Comparison of ENCODE assay signal across 21 mouse cellular contexts in genomic region chr3:54177296-54177695, GRCm38 (mm10). TPM values are rescaled to one million over a fixed set of nuclear protein-coding genes. Genes with fewer than 3 reads are reported as not detected.
DNase-seq lines count a peak whose midpoint lies in the region; ATAC-seq and TF ChIP-seq lines count a peak whose summit lies in the region.
"Had no signal": no experiment of that assay in that cellular context is flagged by ENCODE, and none has a peak within 500 bp of the region (broad histone marks: within the 10 kb centered on the region; RNA-seq: fewer than 3 reads in every experiment).

No protein-coding gene starts in this region.

- DNase-seq in adrenal gland, postnatal 36 days = peak; percentile 5 to 23
- no peak for DNase-seq in adrenal gland, adult 18-20 months (ENCODE audit: low spot score in 2 of 2)
- peak; percentile 34 for DNase-seq in kidney, postnatal 10 days
- no peak for DNase-seq in kidney, adult 9 months
- DNase-seq in midbrain, postnatal 0 days (ENCODE audit: low spot score) = peak; percentile 47
- DNase-seq in mesoderm, embryonic 11.5 days (ENCODE audit: low read depth, low spot score) = peak; percentile 35
- DNase-seq: cerebellum, adult 9-10 months; thymus, postnatal 36 days had no signal

- H3K4me1 ChIP-seq in midbrain, postnatal 0 days (ENCODE audit: insufficient read depth, low read length) = no peaks in the 10 kb centered on the region
- no peaks in the 10 kb centered on the region for H3K4me1 ChIP-seq in midbrain, embryonic 13.5 days (replicated peaks)
- H3K4me1 ChIP-seq: forebrain, embryonic 15.5 days; heart, embryonic 12.5 days; hindbrain, embryonic 15.5 days; liver, embryonic 12.5 days; neural tube, embryonic 13.5 days had no signal

- H3K9me3 ChIP-seq in midbrain, postnatal 0 days (ENCODE audit: low read length) = 0 out of 2 replicates have a peak, but pooled peaks cover 3% of the 10 kb centered on the region
- no peaks in the 10 kb centered on the region for H3K9me3 ChIP-seq in midbrain, embryonic 13.5 days
- H3K9me3 ChIP-seq: forebrain, embryonic 15.5 days; hindbrain, embryonic 15.5 days; liver, embryonic 12.5 days had no signal

- no peak overlapping the region for H3K4me2 ChIP-seq in midbrain, postnatal 0 days (ENCODE audit: low read depth, low read length, poor library complexity, severe bottlenecking)
- H3K4me2 ChIP-seq in midbrain, embryonic 13.5 days (replicated peaks) = no peak overlapping the region
- H3K4me2 ChIP-seq: forebrain, embryonic 15.5 days; heart, embryonic 12.5 days; hindbrain, embryonic 15.5 days; liver, embryonic 12.5 days; neural tube, embryonic 13.5 days had no signal

- no peak overlapping the region for H3K9ac ChIP-seq in midbrain, postnatal 0 days (replicated peaks; ENCODE audit: low read length, poor library complexity, severe bottlenecking)
- no peak overlapping the region for H3K9ac ChIP-seq in midbrain, embryonic 13.5 days (replicated peaks)
- H3K9ac ChIP-seq: forebrain, embryonic 15.5 days; heart, embryonic 12.5 days; hindbrain, embryonic 15.5 days; liver, embryonic 12.5 days; neural tube, embryonic 13.5 days had no signal

- H3K36me3 ChIP-seq in midbrain, postnatal 0 days (ENCODE audit: insufficient read depth, low read length) = no peaks in the 10 kb centered on the region
- no peaks in the 10 kb centered on the region for H3K36me3 ChIP-seq in midbrain, embryonic 13.5 days
- H3K36me3 ChIP-seq: forebrain, embryonic 15.5 days; heart, embryonic 12.5 days; hindbrain, embryonic 15.5 days; liver, embryonic 12.5 days; neural tube, embryonic 13.5 days had no signal

- 100% methylated on average over 1 of the region's 1 CpGs for WGBS in midbrain, postnatal 0 days
- 95% methylated on average over 1 of the region's 1 CpGs for WGBS in midbrain, embryonic 13.5 days

- no peak overlapping the region for H3K4me3 ChIP-seq in midbrain, postnatal 0 days (ENCODE audit: low read depth, low read length)
- no peak overlapping the region for H3K4me3 ChIP-seq in midbrain, embryonic 13.5 days (replicated peaks)
- H3K4me3 ChIP-seq: erythroblast, embryonic 14.5 days; forebrain, embryonic 15.5 days; heart, embryonic 12.5 days; hindbrain, embryonic 15.5 days; liver, embryonic 12.5 days; neural tube, embryonic 13.5 days had no signal

- no peaks in the 10 kb centered on the region for H3K27me3 ChIP-seq in midbrain, postnatal 0 days (ENCODE audit: insufficient read depth, low read length)
- no peaks in the 10 kb centered on the region for H3K27me3 ChIP-seq in midbrain, embryonic 13.5 days
- H3K27me3 ChIP-seq: forebrain, embryonic 15.5 days; heart, embryonic 12.5 days; hindbrain, embryonic 15.5 days; liver, embryonic 12.5 days; neural tube, embryonic 13.5 days had no signal

- no peak overlapping the region for H3K27ac ChIP-seq in midbrain, postnatal 0 days (ENCODE audit: low read depth, low read length)
- no peak overlapping the region for H3K27ac ChIP-seq in midbrain, embryonic 13.5 days
- H3K27ac ChIP-seq: forebrain, embryonic 15.5 days; hindbrain, embryonic 15.5 days; liver, embryonic 12.5 days; neural tube, embryonic 13.5 days had no signal

- TF ChIP-seq CTCF in midbrain, postnatal 0 days (IDR thresholded peaks at IDR 0.05) = no peak

- ATAC-seq in midbrain, postnatal 0 days (ENCODE audit: low FRiP score) = no peak
- ATAC-seq in midbrain, embryonic 13.5 days = no peak
- ATAC-seq: forebrain, embryonic 15.5 days; intestine, postnatal 0 days; liver, embryonic 12.5 days; Patski had no signal

RNA-seq across cellular contexts. Expression of gene Trpc4, which starts 21.5 kb away (rescaled TPM):
- total RNA-seq in adrenal gland, postnatal 36 days (2021) = under 1 TPM; 0.73 to 0.82 TPM
- total RNA-seq in adrenal gland, adult 18-20 months (2021) = under 1 TPM; 0.42 to 0.66 TPM
- total RNA-seq in midbrain, postnatal 0 days (2014; rRNA removed) = 7.3 and 7.7 TPM in 2 replicates
- 3.9 TPM in 2 replicates for polyA plus RNA-seq in midbrain, postnatal 0 days (2015; fragmentation: Nextera tagmentation; extraction: Ambion mirVana)
- 3.9 and 4.5 TPM in 2 replicates for polyA plus RNA-seq in midbrain, embryonic 13.5 days (2015; fragmentation: Nextera tagmentation; extraction: Ambion mirVana)
- total RNA-seq: granulocyte monocyte progenitor cell, adult 5-6 weeks; megakaryocyte progenitor cell, adult 5-6 weeks had no signal
- polyA plus RNA-seq: C2C12; erythroblast, embryonic 14.5 days; testis, adult 2 months had no signal

Comparison
In these comparisons a context has a peak if more than half of its experiments do, and no peak if none do; other contexts are left out.
1. DNase-seq: peak in adrenal gland, postnatal 36 days (2 of 2), kidney, postnatal 10 days (single experiment), midbrain, postnatal 0 days (single experiment) and mesoderm, embryonic 11.5 days (single experiment); none in adrenal gland, adult 18-20 months (0 of 2) and kidney, adult 9 months (single experiment).